Mouse (Mus musculus): Measurements from ENCODE around the gene Ston1. TPM values are rescaled to one million over a fixed set of nuclear protein-coding genes. Genes with fewer than 3 reads are reported as not detected.

Gene Ston1
- 1 to 10 TPM; 1.5 to 2.4 TPM for polyA plus RNA-seq (2017; shearing (Covaris generic))

DNA sequence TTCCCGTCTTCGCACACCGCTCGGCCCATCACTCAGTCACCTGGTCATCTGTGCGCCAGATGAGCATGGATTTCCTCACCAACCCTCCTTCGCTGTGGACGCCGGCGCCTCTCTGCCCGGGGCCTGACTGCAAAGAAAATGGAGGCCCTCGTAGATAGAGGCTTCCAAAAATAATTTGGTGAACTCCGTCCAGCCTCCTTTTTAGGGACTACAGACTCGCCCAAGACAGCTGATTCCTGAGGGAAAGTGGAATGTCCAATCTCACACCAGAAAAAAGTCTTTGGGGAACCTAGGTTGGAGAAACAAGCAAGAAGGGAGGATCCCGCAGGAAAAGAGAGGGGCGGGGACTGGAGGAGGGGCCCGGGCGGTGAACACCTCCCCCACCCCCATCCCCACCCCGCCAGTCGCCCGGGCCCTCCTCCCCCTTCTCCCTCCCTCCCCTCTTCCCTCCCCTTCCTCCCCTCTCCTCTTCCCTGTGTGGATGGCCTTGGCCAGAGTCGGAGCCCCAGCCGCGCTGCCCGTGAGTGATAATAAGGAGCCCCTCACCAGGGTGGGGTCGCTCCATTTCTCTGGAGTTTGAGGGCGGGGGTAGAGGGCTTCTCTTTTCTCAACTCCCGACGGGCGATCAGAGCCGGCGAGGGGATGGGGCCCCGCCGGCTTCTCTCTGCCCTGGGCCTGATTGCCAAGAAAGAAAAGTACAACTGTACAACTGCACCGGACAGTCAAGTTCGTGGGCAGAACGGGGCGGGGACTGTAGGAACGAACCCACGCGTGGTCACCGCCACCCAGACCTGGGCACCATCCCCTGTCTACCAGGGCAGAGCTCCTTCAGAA lies at the start of gene Ston1:
Gene Ston1, plus strand, starts transcription at position 463 of the 834 bp plus-strand sequence.

DNA sequence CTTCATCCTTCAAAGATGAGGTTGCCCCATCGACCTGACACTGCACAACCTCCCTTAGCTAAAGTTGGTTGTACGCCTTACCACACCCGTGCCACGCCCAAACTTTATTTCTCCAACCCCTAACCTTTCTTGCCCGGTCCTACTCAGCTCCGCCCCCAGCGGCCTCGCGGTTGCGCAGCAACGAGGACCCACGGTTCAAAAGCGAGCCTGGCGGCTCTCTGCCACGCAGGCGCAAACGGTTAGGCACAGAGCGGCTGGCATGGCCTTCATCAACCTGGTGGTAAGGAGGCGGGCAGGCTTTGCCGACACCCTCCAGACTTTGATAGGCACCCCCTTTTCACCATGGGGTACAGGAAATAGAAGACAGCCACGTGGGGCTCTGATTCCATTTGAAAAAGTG lies 71.0 kb downstream of the Ston1 start, which contains the start of gene Gtf2a1l:
Gene Gtf2a1l, plus strand, starts transcription at position 209 of the 400 bp plus-strand sequence.

Other genes starting within 250 kb of the Ston1 start
- 10 to 100 TPM; 21.7 to 34.9 TPM for gene Foxn2, start 157.0 kb upstream of the Ston1 start, polyA plus RNA-seq (2017; shearing (Covaris generic))
- gene Ppp1r21, start 67.6 kb upstream of the Ston1 start, polyA plus RNA-seq (2017; shearing (Covaris generic)) = 10 to 100 TPM; 29.8 to 30.8 TPM
- under 1 TPM; 0.61 to 0.67 TPM for gene Gtf2a1l, start 71.0 kb downstream of the Ston1 start, polyA plus RNA-seq (2017; shearing (Covaris generic))
- under 1 TPM; 0.09 to 0.28 TPM for gene Lhcgr, start 194.3 kb downstream of the Ston1 start, polyA plus RNA-seq (2017; shearing (Covaris generic))